Mouse (Mus musculus): ENCODE results near the gene Elfn2. TPM values are rescaled to one million over a fixed set of nuclear protein-coding genes. Genes with fewer than 3 reads are reported as not detected.

The Elfn2 gene
- polyA plus RNA-seq (2012; rRNA removed) = 4.7 and 8.4 TPM in 2 replicates

GRCm38 (mm10) chr15:78718290-78719250 is at the start of gene Elfn2:
Gene Elfn2, minus strand, starts transcription at chr15:78718771.
- WGBS = 5% methylated on average over 88 of the region's 89 CpGs
- Histone ChIP-seq H3K27ac (ENCODE audit: control insufficient read depth, insufficient read depth, low read length) (no peak within 1 kb of the TSS), H3K36me3 (ENCODE audit: control insufficient read depth, insufficient read depth, low read length) (no peaks in the 10 kb centered on the region), H3K4me1 (replicated peaks; ENCODE audit: control insufficient read depth, insufficient read depth, low read length) (peaks cover 49% of the 10 kb centered on the region), H3K4me3 (ENCODE audit: control insufficient read depth, insufficient read depth, low read length) (peak within 1 kb of the TSS; percentile 31), H3K27me3 (ENCODE audit: control insufficient read depth, insufficient read depth, low read length) (peaks cover 14% of the 10 kb centered on the region; the same call in 1 of the 2 replicates)
- TF ChIP-seq POLR2A (IDR thresholded peaks at IDR 0.05; ENCODE audit: control insufficient read depth, extremely low read depth, insufficient read depth, low read length, poor library complexity) = no peak
- no peak for TF ChIP-seq CTCF (IDR thresholded peaks at IDR 0.05; ENCODE audit: borderline replicate concordance, control insufficient read depth, extremely low read depth, insufficient read depth, low read length, poor library complexity)
- no peak for DNase-seq

DNA sequence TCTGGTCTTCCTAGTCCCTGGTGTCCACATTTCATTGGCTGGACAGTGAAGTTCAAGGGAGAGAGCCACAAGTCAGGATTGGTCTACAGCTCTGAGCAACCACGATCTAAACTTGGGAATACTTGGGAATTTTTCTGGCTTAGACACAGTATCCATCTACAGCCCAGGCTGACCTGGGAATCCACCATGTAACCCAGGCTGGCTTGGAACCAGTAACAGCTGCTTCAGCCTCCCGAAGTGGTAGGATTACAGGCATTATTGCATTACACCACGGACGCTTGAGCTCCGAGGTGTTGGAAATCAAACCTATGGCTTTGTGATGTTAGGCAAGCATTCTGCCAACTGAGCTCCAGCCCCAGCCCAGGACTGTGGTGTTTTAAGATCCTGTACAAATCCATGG is 45.1 kb upstream of the Elfn2 start:
- Histone ChIP-seq H3K36me3 (ENCODE audit: control insufficient read depth, insufficient read depth, low read length) (no peaks in the 10 kb centered on the region; the same call in 1 of the 2 replicates), H3K27ac (ENCODE audit: control insufficient read depth, insufficient read depth, low read length) (no peak overlapping the region), H3K4me3 (ENCODE audit: control insufficient read depth, insufficient read depth, low read length) (no peak overlapping the region), H3K4me1 (replicated peaks; ENCODE audit: control insufficient read depth, insufficient read depth, low read length) (no peaks in the 10 kb centered on the region), H3K27me3 (ENCODE audit: control insufficient read depth, insufficient read depth, low read length) (no peaks in the 10 kb centered on the region)
- no peak for TF ChIP-seq POLR2A (IDR thresholded peaks at IDR 0.05; ENCODE audit: control insufficient read depth, extremely low read depth, insufficient read depth, low read length, poor library complexity)
- no peak for TF ChIP-seq CTCF (IDR thresholded peaks at IDR 0.05; ENCODE audit: borderline replicate concordance, control insufficient read depth, extremely low read depth, insufficient read depth, low read length, poor library complexity)
- WGBS = 95% methylated on average over 5 of the region's 5 CpGs
- no peak for DNase-seq

DNA sequence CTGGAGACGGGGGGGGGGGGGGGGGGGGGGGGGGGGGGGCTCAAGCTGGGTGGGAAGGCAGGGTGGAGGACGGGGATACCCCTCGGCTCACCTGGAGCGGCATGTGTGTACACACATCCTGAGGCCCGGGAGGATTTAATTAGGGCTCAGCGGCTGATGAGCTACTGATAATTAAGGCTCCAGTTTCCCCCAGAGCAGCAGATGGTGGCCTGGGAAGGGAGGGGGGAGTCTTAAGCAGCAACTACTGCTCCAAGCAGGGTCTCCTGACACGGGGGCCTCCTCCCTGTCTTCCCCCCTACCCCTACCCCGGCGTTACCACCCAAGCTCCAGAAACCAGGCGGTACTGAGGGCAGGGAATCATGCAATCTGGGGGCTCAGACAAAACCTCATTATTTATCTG is 44.6 kb upstream of the Elfn2 start:
- H3K36me3 ChIP-seq (ENCODE audit: control insufficient read depth, insufficient read depth, low read length) = no peaks in the 10 kb centered on the region; the same call in 1 of the 2 replicates
- H3K4me1 ChIP-seq (replicated peaks; ENCODE audit: control insufficient read depth, insufficient read depth, low read length) = no peaks in the 10 kb centered on the region
- no peak overlapping the region for H3K4me3 ChIP-seq (ENCODE audit: control insufficient read depth, insufficient read depth, low read length)
- 92% methylated on average over 9 of the region's 10 CpGs for WGBS
- H3K27me3 ChIP-seq (ENCODE audit: control insufficient read depth, insufficient read depth, low read length) = no peaks in the 10 kb centered on the region
- no peak overlapping the region for H3K27ac ChIP-seq (ENCODE audit: control insufficient read depth, insufficient read depth, low read length)
- TF ChIP-seq POLR2A (IDR thresholded peaks at IDR 0.05; ENCODE audit: control insufficient read depth, extremely low read depth, insufficient read depth, low read length, poor library complexity) (no peak), CTCF (IDR thresholded peaks at IDR 0.05; ENCODE audit: borderline replicate concordance, control insufficient read depth, extremely low read depth, insufficient read depth, low read length, poor library complexity) (no peak)
- no peak for DNase-seq

GRCm38 (mm10) chr15:78761112-78761511 is 42.5 kb upstream of the Elfn2 start:
- H3K4me1 ChIP-seq (replicated peaks; ENCODE audit: control insufficient read depth, insufficient read depth, low read length) = no peaks in the 10 kb centered on the region
- no peaks in the 10 kb centered on the region for H3K27me3 ChIP-seq (ENCODE audit: control insufficient read depth, insufficient read depth, low read length)
- WGBS = 96% methylated on average over 13 of the region's 13 CpGs
- TF ChIP-seq CTCF (IDR thresholded peaks at IDR 0.05; ENCODE audit: borderline replicate concordance, control insufficient read depth, extremely low read depth, insufficient read depth, low read length, poor library complexity) (no peak), POLR2A (IDR thresholded peaks at IDR 0.05; ENCODE audit: control insufficient read depth, extremely low read depth, insufficient read depth, low read length, poor library complexity) (no peak)
- no peaks in the 10 kb centered on the region; the same call in 1 of the 2 replicates for H3K36me3 ChIP-seq (ENCODE audit: control insufficient read depth, insufficient read depth, low read length)
- no peak for DNase-seq
- no peak overlapping the region for H3K27ac ChIP-seq (ENCODE audit: control insufficient read depth, insufficient read depth, low read length)
- no peak overlapping the region for H3K4me3 ChIP-seq (ENCODE audit: control insufficient read depth, insufficient read depth, low read length)

DNA sequence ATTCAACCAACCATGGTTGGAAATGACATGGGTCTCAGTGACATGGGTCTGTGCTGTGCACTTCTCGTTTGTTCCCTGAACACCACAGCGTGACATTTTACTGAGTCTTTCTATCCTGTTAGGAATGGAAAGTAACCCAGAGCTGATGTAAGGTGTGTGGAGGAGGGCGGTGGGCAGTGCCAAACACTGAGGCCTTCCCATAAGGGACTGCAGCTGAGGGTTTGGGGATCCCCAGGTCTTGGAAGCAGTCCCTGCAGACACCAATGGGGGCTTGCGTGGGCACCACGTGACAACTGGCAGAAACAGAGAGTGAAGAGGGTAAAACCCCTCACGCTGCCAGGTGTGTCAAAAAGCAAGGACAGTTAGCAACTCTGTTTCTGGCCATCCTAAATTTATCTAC is 39.6 kb upstream of the Elfn2 start:
- no peak for DNase-seq
- TF ChIP-seq POLR2A (IDR thresholded peaks at IDR 0.05; ENCODE audit: control insufficient read depth, extremely low read depth, insufficient read depth, low read length, poor library complexity) (no peak), CTCF (IDR thresholded peaks at IDR 0.05; ENCODE audit: borderline replicate concordance, control insufficient read depth, extremely low read depth, insufficient read depth, low read length, poor library complexity) (no peak)
- Histone ChIP-seq H3K4me3 (ENCODE audit: control insufficient read depth, insufficient read depth, low read length) (no peak overlapping the region), H3K27ac (ENCODE audit: control insufficient read depth, insufficient read depth, low read length) (no peak overlapping the region), H3K27me3 (ENCODE audit: control insufficient read depth, insufficient read depth, low read length) (no peaks in the 10 kb centered on the region), H3K4me1 (replicated peaks; ENCODE audit: control insufficient read depth, insufficient read depth, low read length) (no peaks in the 10 kb centered on the region), H3K36me3 (ENCODE audit: control insufficient read depth, insufficient read depth, low read length) (no peaks in the 10 kb centered on the region)
- WGBS = 92% methylated on average over 6 of the region's 6 CpGs

DNA sequence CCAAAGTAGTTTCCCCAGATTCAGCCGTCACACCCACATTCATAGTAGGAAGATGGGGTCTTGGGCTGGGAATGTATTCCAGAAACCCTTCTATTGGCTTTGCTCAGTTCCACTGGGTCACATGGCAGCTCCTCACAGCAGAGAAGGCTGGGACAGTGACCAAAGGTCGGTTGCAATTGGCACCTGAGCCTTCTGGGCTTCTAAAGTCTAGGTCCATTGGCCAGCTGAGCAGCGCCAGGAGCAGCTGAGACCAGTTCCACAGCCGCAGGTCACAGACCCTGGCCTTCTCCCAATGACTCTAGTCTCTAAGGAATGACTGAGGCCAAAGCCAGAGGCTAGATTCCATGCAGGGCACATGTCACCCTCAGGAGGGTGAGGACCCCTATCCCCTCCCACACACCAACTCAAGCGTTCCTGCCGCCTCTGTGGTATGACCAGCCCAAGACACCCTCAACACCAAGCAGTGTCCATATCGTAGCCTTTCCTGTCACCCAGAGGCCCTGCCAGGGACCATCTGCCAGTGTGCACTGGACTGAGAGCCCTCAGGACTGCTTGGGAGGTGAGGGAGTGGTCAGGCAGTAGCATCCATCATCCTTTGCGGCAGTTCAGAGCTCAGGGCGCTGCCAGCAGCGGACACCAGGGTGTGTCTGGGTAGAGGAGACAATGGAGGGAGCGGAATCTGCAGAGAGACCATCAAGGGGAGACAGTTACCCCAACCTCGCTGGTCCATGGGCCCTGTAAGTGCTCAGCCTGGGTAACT is 37.6 kb upstream of the Elfn2 start:
- no peak for TF ChIP-seq CTCF (IDR thresholded peaks at IDR 0.05; ENCODE audit: borderline replicate concordance, control insufficient read depth, extremely low read depth, insufficient read depth, low read length, poor library complexity)
- TF ChIP-seq POLR2A (IDR thresholded peaks at IDR 0.05; ENCODE audit: control insufficient read depth, extremely low read depth, insufficient read depth, low read length, poor library complexity) = no peak
- Histone ChIP-seq H3K27me3 (ENCODE audit: control insufficient read depth, insufficient read depth, low read length) (no peaks in the 10 kb centered on the region), H3K27ac (ENCODE audit: control insufficient read depth, insufficient read depth, low read length) (no peak overlapping the region), H3K4me3 (ENCODE audit: control insufficient read depth, insufficient read depth, low read length) (no peak overlapping the region), H3K36me3 (ENCODE audit: control insufficient read depth, insufficient read depth, low read length) (no peaks in the 10 kb centered on the region), H3K4me1 (replicated peaks; ENCODE audit: control insufficient read depth, insufficient read depth, low read length) (no peaks in the 10 kb centered on the region)
- WGBS = 95% methylated on average over 12 of the region's 12 CpGs
- no peak for DNase-seq

Measured in thymus, adult 2 months (tissue).